Mouse (Mus musculus): ENCODE data around the gene Sult2b1. TPM values are rescaled to one million over a fixed set of nuclear protein-coding genes. Genes with fewer than 3 reads are reported as not detected.

Gene Sult2b1
- polyA plus RNA-seq, 1 experiment from 2014 or later, result 3.7 TPM

GRCm38 (mm10) chr7:45693921-45694591 lies 90.4 kb downstream of the Sult2b1 start, which contains the start of gene Sec1:
Gene Sec1, minus strand, starts transcription at chr7:45694402.
- no peaks in the 10 kb centered on the region for H3K9me3 ChIP-seq
- ATAC-seq (ENCODE audit: low FRiP score, low read depth), result no peak
- H3K36me3 ChIP-seq, result no peaks in the 10 kb centered on the region
- peaks cover 9% of the 10 kb centered on the region; the same call in 1 of the 2 replicates for H3K4me1 ChIP-seq
- no peak within 1 kb of the TSS for H3K4me3 ChIP-seq
- H3K4me2 ChIP-seq (replicated peaks), result no peak within 1 kb of the TSS
- H3K9ac ChIP-seq, result no peak within 1 kb of the TSS
- H3K27ac ChIP-seq, result peak within 1 kb of the TSS; percentile 44; the same call in 1 of the 2 replicates
- WGBS, result 90% methylated on average over 50 of the region's 50 CpGs
- peaks cover 14% of the 10 kb centered on the region for H3K27me3 ChIP-seq

- no peaks in the 10 kb centered on the region for H3K9me3 ChIP-seq
- H3K4me3 ChIP-seq, result no peak overlapping the region
- no peak overlapping the region for H3K4me2 ChIP-seq (replicated peaks)
- peaks cover 9% of the 10 kb centered on the region; the same call in 1 of the 2 replicates for H3K4me1 ChIP-seq
- 75% methylated on average over 2 of the region's 2 CpGs for WGBS
- no peaks in the 10 kb centered on the region for H3K27me3 ChIP-seq
- no peak for ATAC-seq (ENCODE audit: low FRiP score, low read depth)
- no peak overlapping the region for H3K9ac ChIP-seq
- H3K36me3 ChIP-seq, result no peaks in the 10 kb centered on the region
- no peak overlapping the region for H3K27ac ChIP-seq
Measured at GRCm38 (mm10) chr7:45692364-45692763, 92.1 kb downstream of the Sult2b1 start.

- Histone ChIP-seq H3K4me2 (replicated peaks) (no peak overlapping the region), H3K36me3 (no peaks in the 10 kb centered on the region), H3K4me1 (peaks cover 21% of the 10 kb centered on the region), H3K9ac (no peak overlapping the region), H3K27ac (no peak overlapping the region), H3K27me3 (no peaks in the 10 kb centered on the region), H3K4me3 (no peak overlapping the region), H3K9me3 (no peaks in the 10 kb centered on the region)
- ATAC-seq (ENCODE audit: low FRiP score, low read depth), result no peak
- WGBS, result 75% methylated on average over 11 of the region's 11 CpGs
Measured at GRCm38 (mm10) chr7:45689800-45690199, 94.7 kb downstream of the Sult2b1 start.

DNA sequence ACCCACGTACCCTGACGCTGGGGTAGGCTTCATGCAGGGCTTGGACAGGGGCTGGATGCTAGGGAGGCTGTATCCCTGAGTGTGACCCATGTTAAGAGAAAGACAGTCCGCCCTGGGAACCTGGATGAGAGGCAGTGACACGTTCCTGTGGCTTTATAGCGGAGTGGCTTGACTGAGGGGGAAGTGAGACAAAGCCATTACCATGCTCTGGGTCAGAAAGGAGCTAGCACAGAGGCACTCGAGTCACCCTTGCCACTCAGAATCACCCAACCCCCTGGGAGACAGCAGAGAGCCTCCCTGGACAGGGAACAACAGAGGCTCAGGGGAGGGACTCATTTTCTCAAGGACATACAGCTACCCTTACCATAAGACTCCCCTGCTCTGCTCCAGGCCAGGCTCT lies 95.4 kb downstream of the Sult2b1 start:
- WGBS, result 54% methylated on average over 6 of the region's 6 CpGs

GRCm38 (mm10) chr7:45686841-45687240 lies 97.6 kb downstream of the Sult2b1 start:
- ATAC-seq (ENCODE audit: low FRiP score, low read depth), result no peak
- no peak overlapping the region for H3K9ac ChIP-seq
- no peak overlapping the region for H3K4me3 ChIP-seq
- H3K4me2 ChIP-seq (replicated peaks), result no peak overlapping the region
- no peaks in the 10 kb centered on the region for H3K9me3 ChIP-seq
- H3K4me1 ChIP-seq, result peaks cover 25% of the 10 kb centered on the region
- WGBS, result 84% methylated on average over 3 of the region's 3 CpGs
- no peaks in the 10 kb centered on the region for H3K27me3 ChIP-seq
- no peak overlapping the region for H3K27ac ChIP-seq
- no peaks in the 10 kb centered on the region for H3K36me3 ChIP-seq

More for the DNA sequence above, 95.4 kb downstream of the Sult2b1 start:
- no peak for ATAC-seq (ENCODE audit: low FRiP score, low read depth)
- Histone ChIP-seq H3K36me3 (no peaks in the 10 kb centered on the region), H3K4me2 (replicated peaks) (no peak overlapping the region), H3K4me1 (peaks cover 18% of the 10 kb centered on the region), H3K27me3 (no peaks in the 10 kb centered on the region), H3K9me3 (no peaks in the 10 kb centered on the region), H3K27ac (no peak overlapping the region), H3K9ac (no peak overlapping the region), H3K4me3 (no peak overlapping the region)

- H3K4me2 ChIP-seq (replicated peaks), result peak overlapping the region; percentile 11; the same call in 1 of the 2 replicates
- ATAC-seq (ENCODE audit: low FRiP score, low read depth), result 0 out of 2 replicates have a peak, but pooled peaks have one; percentile 17
- no peaks in the 10 kb centered on the region for H3K9me3 ChIP-seq
- WGBS, result 27% methylated on average over 10 of the region's 10 CpGs
- no peaks in the 10 kb centered on the region for H3K27me3 ChIP-seq
- H3K4me1 ChIP-seq, result peaks cover 25% of the 10 kb centered on the region
- H3K4me3 ChIP-seq, result no peak overlapping the region
- peak overlapping the region; percentile 48; the same call in 1 of the 2 replicates for H3K27ac ChIP-seq
- no peaks in the 10 kb centered on the region for H3K36me3 ChIP-seq
- peak overlapping the region; percentile 6; the same call in 1 of the 2 replicates for H3K9ac ChIP-seq
Measured at GRCm38 (mm10) chr7:45685811-45686210, 98.7 kb downstream of the Sult2b1 start.

GRCm38 (mm10) chr7:45683396-45684050 lies 100.9 kb downstream of the Sult2b1 start, which contains the start of gene Ntn5:
Gene Ntn5, plus strand, starts transcription at chr7:45684022.
- H3K36me3 ChIP-seq, result no peaks in the 10 kb centered on the region
- no peaks in the 10 kb centered on the region for H3K9me3 ChIP-seq
- peak within 1 kb of the TSS; percentile 43 for H3K9ac ChIP-seq
- H3K4me2 ChIP-seq (replicated peaks), result peak within 1 kb of the TSS; percentile 55; the same call in 1 of the 2 replicates
- no peak for ATAC-seq (ENCODE audit: low FRiP score, low read depth)
- peaks cover 25% of the 10 kb centered on the region for H3K4me1 ChIP-seq
- no peak within 1 kb of the TSS for H3K4me3 ChIP-seq
- H3K27me3 ChIP-seq, result no peaks in the 10 kb centered on the region
- 73% methylated on average over 7 of the region's 7 CpGs for WGBS
- no peak within 1 kb of the TSS for H3K27ac ChIP-seq

DNA sequence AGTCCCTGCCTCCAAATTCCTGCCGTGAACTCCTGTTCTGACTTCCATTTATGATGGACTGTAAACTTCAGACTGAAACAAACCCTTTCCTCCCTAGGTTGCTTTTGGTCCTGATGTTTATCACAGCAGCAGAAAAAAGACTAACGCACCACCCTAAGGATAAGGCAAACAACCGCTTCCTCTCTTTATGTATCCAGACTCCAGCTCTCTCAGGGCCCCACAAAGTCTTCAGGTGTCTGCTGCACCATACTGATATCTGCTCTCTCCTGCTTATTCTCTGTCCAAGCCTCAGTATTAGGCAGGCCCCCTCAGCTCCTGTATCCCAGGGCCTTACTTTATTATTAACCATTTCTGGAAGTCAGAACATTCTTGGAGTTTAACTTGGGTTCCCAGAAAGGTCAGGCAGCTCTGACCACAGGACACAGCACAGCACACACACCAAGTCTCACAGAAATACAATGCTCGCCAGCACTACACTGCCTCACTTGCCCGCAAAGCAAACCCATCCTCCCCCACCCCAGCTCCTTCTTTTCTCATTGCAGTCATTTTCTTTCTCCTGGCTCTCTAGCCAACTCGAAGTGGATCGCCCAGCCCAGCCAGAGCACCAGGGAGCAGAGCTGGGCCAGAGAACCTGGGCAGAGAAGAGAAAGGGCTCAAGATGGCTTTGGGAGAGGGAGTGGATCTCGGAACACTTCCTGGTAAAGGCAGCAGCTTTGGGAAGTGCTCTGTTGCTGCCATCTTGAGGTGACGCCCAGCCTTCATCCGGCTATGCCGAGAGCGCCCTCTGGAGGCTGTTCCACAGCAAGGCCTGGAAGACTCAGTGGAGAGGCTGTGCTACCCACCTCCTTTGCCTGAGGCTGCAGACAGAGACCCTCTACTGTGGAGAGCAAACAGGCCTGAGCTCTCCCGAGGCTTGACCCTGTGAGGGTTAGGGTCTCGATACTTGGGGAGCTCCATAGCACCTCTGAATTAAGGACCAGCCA lies 102.0 kb downstream of the Sult2b1 start:
- ATAC-seq (ENCODE audit: low FRiP score, low read depth), result peak; percentile 54
- Histone ChIP-seq H3K9me3 (no peaks in the 10 kb centered on the region), H3K27me3 (no peaks in the 10 kb centered on the region), H3K4me1 (peaks cover 25% of the 10 kb centered on the region), H3K4me2 (replicated peaks) (peak overlapping the region; percentile 55), H3K36me3 (no peaks in the 10 kb centered on the region), H3K27ac (no peak overlapping the region; the same call in 1 of the 2 replicates), H3K9ac (peak overlapping the region; percentile 48; the same call in 1 of the 2 replicates), H3K4me3 (0 out of 2 replicates have a peak overlapping the region, but pooled peaks have one; percentile 20)
- 29% methylated on average over 14 of the region's 14 CpGs for WGBS

- H3K4me1 ChIP-seq, result peaks cover 23% of the 10 kb centered on the region
- H3K9ac ChIP-seq, result no peak overlapping the region
- H3K4me2 ChIP-seq (replicated peaks), result no peak overlapping the region
- no peak for ATAC-seq (ENCODE audit: low FRiP score, low read depth)
- no peaks in the 10 kb centered on the region for H3K36me3 ChIP-seq
- 85% methylated on average over 8 of the region's 8 CpGs for WGBS
- H3K4me3 ChIP-seq, result no peak overlapping the region
- no peaks in the 10 kb centered on the region for H3K9me3 ChIP-seq
- no peaks in the 10 kb centered on the region for H3K27me3 ChIP-seq
- H3K27ac ChIP-seq, result no peak overlapping the region
Measured at GRCm38 (mm10) chr7:45681046-45681736, 103.3 kb downstream of the Sult2b1 start.
